Mouse (Mus musculus): ENCODE results near the gene Rap1gap2. TPM values are rescaled to one million over a fixed set of nuclear protein-coding genes. Genes with fewer than 3 reads are reported as not detected.

Rap1gap2 gene
- total and polyA plus RNA-seq, 3 experiments = 55.4 to 79.8 (median 76.6) TPM

DNA sequence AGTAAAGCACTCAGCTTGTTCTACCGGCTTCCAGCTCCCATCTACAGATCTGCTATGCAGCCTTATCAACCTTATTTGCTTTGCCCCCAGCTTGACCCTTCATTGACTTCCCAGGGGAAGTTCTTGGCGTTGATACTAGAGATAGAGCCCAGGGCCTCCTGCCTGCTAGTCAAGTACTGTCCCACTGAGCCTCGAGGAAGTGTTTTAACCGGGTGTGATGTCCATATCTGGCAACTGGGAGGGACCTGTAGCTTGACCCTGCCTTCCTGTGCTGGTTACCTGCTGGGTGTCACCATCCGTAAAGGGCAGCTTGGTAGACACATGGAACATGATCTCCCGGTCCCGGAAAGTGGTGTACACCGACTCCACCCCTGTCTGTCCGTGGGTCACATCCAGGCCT lies 196.6 kb downstream of the Rap1gap2 start:
- Histone ChIP-seq H3K4me1 (ENCODE audit: control insufficient read depth in 1 of 2, insufficient read depth in 2 of 2) (no peaks in the 10 kb centered on the region), H3K4me3 (replicated peaks in 1 of 3; ENCODE audit: low read depth in 2 of 3, low read length in 2 of 3, poor library complexity in 1 of 3) (no peak overlapping the region), H3K9me3 (replicated peaks; ENCODE audit: low read length) (no peaks in the 10 kb centered on the region), H3K4me2 (ENCODE audit: insufficient read depth, low read depth, poor library complexity, severe bottlenecking) (no peak overlapping the region), H3K27me3 (replicated peaks) (no peaks in the 10 kb centered on the region), H3K9ac (ENCODE audit: insufficient read depth, low read depth) (no peak overlapping the region), H3K27ac (ENCODE audit: insufficient read depth, low read depth) (no peak overlapping the region), H3K36me3 (replicated peaks in 1 of 2; ENCODE audit: control insufficient read depth in 1 of 2, insufficient read depth in 1 of 2, low read length in 1 of 2) (peaks cover 85 to 98% of the 10 kb centered on the region in 2 experiments), H3K79me2 (replicated peaks; ENCODE audit: control insufficient read depth, extremely low read depth, insufficient read depth, poor library complexity, severe bottlenecking) (no peaks in the 10 kb centered on the region; the same call in 1 of the 2 replicates)
- no peak for DNase-seq (ENCODE audit: extremely low read depth)
- in situ Hi-C loops (cut with MboI; ENCODE audit: low pct_ligation_motif_present, low pct_unique_long_range_greater_than_20kb, low sequenced_read_pairs) (no loop called here), dilution Hi-C loops (cut with MboI; ENCODE audit: extremely low pct_ligation_motif_present, extremely low pct_unique_long_range_greater_than_20kb, low sequenced_read_pairs) (no loop called here)
- TF ChIP-seq MAFK (IDR thresholded peaks at IDR 0.05; ENCODE audit: insufficient replicate concordance, low read length) (no peak), ZC3H11A (IDR thresholded peaks at IDR 0.05; ENCODE audit: low read depth, low read length) (no peak), ZMIZ1 (IDR thresholded peaks at IDR 0.05; ENCODE audit: low read depth, low read length) (no peak), TCF12 (IDR thresholded peaks at IDR 0.05; ENCODE audit: low read depth, low read length) (no peak), UBTF (IDR thresholded peaks at IDR 0.05; ENCODE audit: low read depth, low read length) (no peak), SMC3 (IDR thresholded peaks at IDR 0.05; ENCODE audit: low read depth, low read length) (no peak), ETS1 (conservative IDR thresholded peaks at IDR 0.05; ENCODE audit: low read depth, low read length) (no peak), KAT2A (IDR thresholded peaks at IDR 0.05; ENCODE audit: insufficient replicate concordance, low read length) (no peak), JUND (conservative IDR thresholded peaks at IDR 0.05; ENCODE audit: low read depth, low read length) (no peak), MAX (IDR thresholded peaks at IDR 0.05; ENCODE audit: low read length) (no peak), POLR2A (IDR thresholded peaks at IDR 0.05; ENCODE audit: low read depth, low read length) (no peak)

DNA sequence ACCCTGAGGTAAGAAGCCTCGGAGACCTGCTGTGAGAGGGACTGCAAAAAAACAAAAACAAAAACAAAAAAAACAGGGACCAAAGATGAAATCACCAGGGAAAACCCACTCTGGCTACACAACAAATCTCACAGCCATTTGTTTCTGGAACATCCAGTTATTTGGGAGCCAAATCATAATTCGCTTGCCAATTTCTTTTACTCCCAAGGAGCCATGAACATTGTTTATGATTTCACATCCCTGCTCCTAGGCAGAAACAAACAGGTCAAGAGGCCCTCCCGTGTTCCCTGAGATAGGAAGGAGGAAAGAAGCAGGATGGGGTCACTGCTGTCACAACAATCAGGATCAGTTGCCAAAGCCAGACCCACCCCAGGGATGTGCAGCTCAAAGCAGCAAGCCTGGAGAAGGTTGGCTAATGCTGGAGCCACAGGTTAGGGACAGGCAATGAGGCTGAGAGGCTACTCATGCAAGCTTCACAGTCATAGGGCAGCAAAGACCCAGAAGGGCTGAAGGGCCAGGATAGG lies 197.2 kb downstream of the Rap1gap2 start:
- no peak overlapping the region for H3K27ac ChIP-seq (ENCODE audit: insufficient read depth, low read depth)
- H3K36me3 ChIP-seq (replicated peaks in 1 of 2; ENCODE audit: control insufficient read depth in 1 of 2, insufficient read depth in 1 of 2, low read length in 1 of 2) = peaks cover 91 to 100% of the 10 kb centered on the region in 2 experiments
- no peak overlapping the region for H3K4me2 ChIP-seq (ENCODE audit: insufficient read depth, low read depth, poor library complexity, severe bottlenecking)
- H3K79me2 ChIP-seq (replicated peaks; ENCODE audit: control insufficient read depth, extremely low read depth, insufficient read depth, poor library complexity, severe bottlenecking) = no peaks in the 10 kb centered on the region; the same call in 1 of the 2 replicates
- in situ Hi-C loops (cut with MboI; ENCODE audit: low pct_ligation_motif_present, low pct_unique_long_range_greater_than_20kb, low sequenced_read_pairs) = no loop called here
- no peak overlapping the region for H3K9ac ChIP-seq (ENCODE audit: insufficient read depth, low read depth)
- H3K4me1 ChIP-seq (ENCODE audit: control insufficient read depth in 1 of 2, insufficient read depth in 2 of 2) = no peaks in the 10 kb centered on the region
- H3K27me3 ChIP-seq (replicated peaks) = no peaks in the 10 kb centered on the region
- dilution Hi-C loops (cut with MboI; ENCODE audit: extremely low pct_ligation_motif_present, extremely low pct_unique_long_range_greater_than_20kb, low sequenced_read_pairs) = no loop called here
- no peak for DNase-seq (ENCODE audit: extremely low read depth)
- no peak overlapping the region for H3K4me3 ChIP-seq (replicated peaks in 1 of 3; ENCODE audit: low read depth in 2 of 3, low read length in 2 of 3, poor library complexity in 1 of 3)
- H3K9me3 ChIP-seq (replicated peaks; ENCODE audit: low read length) = no peaks in the 10 kb centered on the region
- TF ChIP-seq SMC3 (IDR thresholded peaks at IDR 0.05; ENCODE audit: low read depth, low read length) (no peak), HCFC1 (IDR thresholded peaks at IDR 0.05; ENCODE audit: low read depth, low read length) (no peak), ELF1 (IDR thresholded peaks at IDR 0.05; ENCODE audit: low read depth, low read length) (no peak), ZMIZ1 (IDR thresholded peaks at IDR 0.05; ENCODE audit: low read depth, low read length) (no peak), USF1 (IDR thresholded peaks at IDR 0.05; ENCODE audit: low read depth, low read length) (no peak), POLR2AphosphoS2 (IDR thresholded peaks at IDR 0.05; ENCODE audit: low read depth, low read length) (no peak)
